Mouse (Mus musculus) granulocyte monocyte progenitor cell, adult 5-6 weeks (primary cell): ENCODE measurements around the gene Rps6kb1. TPM values are rescaled to one million over a fixed set of nuclear protein-coding genes. Genes with fewer than 3 reads are reported as not detected.
"Not testable (repeated sequence)": the region's sequence is repeated elsewhere in the genome, so short reads cannot be mapped to it uniquely, and the experiment has no call there.

ENCODE experiments used
- ATAC-seq: replicated peaks from 2 replicates; pipeline ENCODE4 v1.8.0; 2016; ENCODE audit warnings: mild to moderate bottlenecking, moderate TSS enrichment, inconsistent platforms; ENCODE audit not compliant: poor library complexity, severe bottlenecking
- total RNA-seq, 2 experiments: library from RNA; stranded (forward) in 1 of 2; stranded (reverse) in 1 of 2; fragments of 200-712, 200-1000 nt in 1 of 2; fragments of >200 nt in 1 of 2; fragmentation: Nextera tagmentation in 1 of 2; gene quantifications; 2 replicates each; pipeline ENCODE4 v1.2.3; 2014 to 2017

Gene Rps6kb1
- total RNA-seq, 2 experiments from 2014 or later = 29.5 to 54.1 TPM

DNA sequence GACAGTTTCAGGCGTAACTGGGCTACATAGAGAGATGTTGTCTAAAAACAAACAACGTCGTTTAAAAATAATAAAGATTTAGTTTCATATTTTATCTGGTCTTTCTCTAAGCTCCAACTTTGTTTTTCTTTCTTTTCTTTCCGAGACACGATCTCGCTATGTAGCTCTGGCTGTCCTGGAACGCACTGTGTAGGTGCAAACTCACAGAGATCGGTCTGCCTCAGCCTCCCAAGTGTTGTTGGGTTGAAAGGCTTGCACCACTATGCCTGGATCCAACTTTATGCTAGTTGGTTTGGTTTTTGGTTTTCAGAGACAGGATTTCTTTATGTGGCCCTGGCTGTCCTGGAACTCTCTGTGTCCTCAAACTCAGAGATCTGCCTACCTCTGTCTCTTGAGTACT, 951 bp upstream of the Rps6kb1 start:
- no peak for ATAC-seq

GRCm38 (mm10) chr11:86543960-86544638, 506 bp downstream of the Rps6kb1 start:
- no peak for ATAC-seq

DNA sequence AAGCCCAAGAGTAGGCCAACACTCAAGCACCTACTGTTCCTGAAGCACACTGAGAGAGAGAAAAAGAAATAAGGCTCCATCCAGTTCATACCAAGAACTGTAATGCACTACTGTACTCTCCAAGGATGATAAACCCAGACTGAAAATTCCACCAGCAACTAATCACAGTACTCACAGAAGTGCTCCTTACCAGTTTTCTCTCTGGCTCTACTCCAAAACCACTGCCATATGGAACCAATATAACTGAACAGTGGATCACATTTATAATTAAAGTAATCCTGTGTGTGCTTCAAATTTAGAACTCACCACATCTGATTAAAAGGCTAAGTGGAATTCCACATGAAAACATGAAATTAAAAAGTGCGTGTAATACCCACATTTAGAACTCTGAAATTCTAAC, 1.8 kb downstream of the Rps6kb1 start:
- ATAC-seq = no peak

GRCm38 (mm10) chr11:86540476-86540845, 4.1 kb downstream of the Rps6kb1 start:
- no peak for ATAC-seq

- ATAC-seq = no peak
Observed at GRCm38 (mm10) chr11:86539716-86540475, 4.7 kb downstream of the Rps6kb1 start.

GRCm38 (mm10) chr11:86538786-86539185, 5.8 kb downstream of the Rps6kb1 start:
- no peak for ATAC-seq

- peak; percentile 33; the same call in 1 of the 2 replicates for ATAC-seq
Observed at GRCm38 (mm10) chr11:86534201-86534910, 10.2 kb downstream of the Rps6kb1 start.

GRCm38 (mm10) chr11:86533302-86533701, 11.3 kb downstream of the Rps6kb1 start:
- not testable (repeated sequence) for ATAC-seq

DNA sequence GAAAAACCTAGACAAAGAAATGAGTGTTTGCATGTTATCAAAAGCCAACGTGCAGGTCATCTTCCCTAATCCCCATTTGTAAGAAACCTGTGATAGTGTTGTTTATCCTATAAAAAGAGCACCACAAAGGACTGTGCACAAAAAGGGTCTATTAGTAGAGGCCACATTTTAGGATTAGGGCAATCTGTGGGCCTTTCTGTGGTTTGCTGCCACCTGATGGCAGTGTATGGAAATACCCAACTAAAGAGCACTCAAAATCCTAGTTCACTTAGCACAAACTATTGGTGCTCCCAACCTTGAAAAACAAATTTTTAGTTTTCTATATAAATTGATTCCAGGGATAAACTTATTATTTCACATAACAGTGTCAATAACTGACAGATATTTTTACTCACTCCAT, 11.8 kb downstream of the Rps6kb1 start:
- ATAC-seq = peak; percentile 58

DNA sequence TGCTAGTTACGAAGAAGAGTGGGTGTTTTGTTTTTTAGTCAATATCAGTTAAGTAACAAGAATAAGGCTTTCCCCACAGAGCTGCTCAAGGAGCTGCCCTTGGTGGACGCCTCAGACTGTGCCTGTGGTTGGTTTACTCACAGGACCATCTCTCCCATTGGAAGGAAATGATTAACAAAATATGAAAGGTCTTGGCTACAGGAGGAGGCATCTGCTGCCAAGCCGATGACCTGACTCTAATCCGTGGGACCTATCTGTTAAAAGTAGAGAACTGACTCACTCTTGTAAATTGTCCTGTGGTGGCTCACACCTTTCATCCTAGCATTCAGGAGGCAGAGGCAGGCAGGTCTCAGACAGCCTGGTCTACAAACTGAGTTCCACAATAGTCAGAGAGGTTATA, 17.1 kb downstream of the Rps6kb1 start:
- no peak for ATAC-seq

DNA sequence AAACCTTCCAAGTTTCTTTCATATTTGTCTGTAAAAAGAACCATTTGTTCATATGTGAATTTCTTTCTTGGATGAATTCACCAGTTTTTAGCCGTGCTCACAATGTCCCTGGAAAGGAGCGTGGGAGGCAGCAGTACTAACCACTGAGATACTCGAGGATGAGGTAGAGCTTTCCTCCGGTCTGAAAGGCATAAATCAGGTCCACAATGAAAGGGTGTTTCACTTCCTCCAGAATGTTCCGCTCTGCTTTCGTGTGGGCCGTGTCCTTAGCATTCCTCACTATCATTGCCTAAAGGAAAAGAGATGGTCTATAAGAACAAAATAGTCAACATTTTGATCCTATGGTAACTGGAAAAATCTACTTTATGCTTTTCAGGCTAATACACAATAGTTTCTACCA, 24.9 kb downstream of the Rps6kb1 start:
- no peak for ATAC-seq

GRCm38 (mm10) chr11:86517229-86517628, 27.4 kb downstream of the Rps6kb1 start:
- no peak for ATAC-seq

GRCm38 (mm10) chr11:86516620-86517019, 28.0 kb downstream of the Rps6kb1 start:
- no peak for ATAC-seq

- no peak for ATAC-seq
Observed at GRCm38 (mm10) chr11:86507991-86508390, 36.6 kb downstream of the Rps6kb1 start.

DNA sequence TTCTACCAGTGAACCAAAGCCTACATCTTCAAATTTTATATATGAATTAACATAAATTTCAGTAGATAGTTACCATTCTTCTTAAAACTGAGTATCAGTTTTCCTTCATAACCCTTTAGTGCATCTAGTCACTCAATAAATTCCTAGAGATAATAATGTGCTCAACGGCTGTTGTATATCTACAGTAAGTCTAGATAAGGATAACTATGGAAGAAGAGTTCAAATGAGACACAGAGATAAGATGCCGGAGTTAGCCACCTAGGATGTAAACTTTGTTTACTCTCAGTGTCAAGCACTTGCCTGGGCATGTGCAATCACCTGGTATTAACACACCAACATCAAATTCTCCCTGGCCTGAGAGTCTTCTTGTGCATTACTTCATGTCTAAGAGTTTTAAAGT, 37.3 kb downstream of the Rps6kb1 start:
- no peak for ATAC-seq

- no peak for ATAC-seq
Observed at GRCm38 (mm10) chr11:86503121-86503520, 41.5 kb downstream of the Rps6kb1 start.

DNA sequence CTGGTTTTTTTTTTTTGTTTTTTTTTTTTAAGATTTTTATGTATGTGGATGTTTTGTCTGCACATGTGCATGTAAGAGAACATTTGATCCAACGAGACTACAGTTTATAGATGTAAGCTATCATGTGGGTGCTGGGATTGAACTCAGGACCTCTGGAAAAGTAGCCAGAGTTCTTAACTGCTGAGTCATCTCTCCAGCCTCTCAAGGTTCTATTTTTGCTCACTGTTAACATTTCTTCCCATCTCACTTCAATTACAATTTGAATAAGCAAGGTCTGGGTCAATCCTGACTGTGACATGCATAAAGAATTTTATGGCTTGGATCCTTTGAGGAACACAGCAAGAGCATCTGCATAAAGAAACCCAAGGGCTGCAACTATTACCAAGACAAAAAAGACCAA, 43.8 kb downstream of the Rps6kb1 start:
- no peak for ATAC-seq

GRCm38 (mm10) chr11:86497908-86498307, 46.7 kb downstream of the Rps6kb1 start:
- ATAC-seq = no peak

GRCm38 (mm10) chr11:86497356-86497755, 47.2 kb downstream of the Rps6kb1 start:
- no peak for ATAC-seq

GRCm38 (mm10) chr11:86490782-86491181, 53.8 kb downstream of the Rps6kb1 start:
- ATAC-seq = no peak

- peak; percentile 21 for ATAC-seq
Observed at GRCm38 (mm10) chr11:86484910-86485510, 59.6 kb downstream of the Rps6kb1 start.
